Mouse (Mus musculus) embryonic fibroblast, embryonic 13.5 days (primary cell): ENCODE measurements around the gene Nfib.

Experiments
- CTCF ChIP-seq: IDR thresholded peaks from 2 replicates; pipeline ENCODE4 v1.5.1; 2011; ENCODE audit warnings: mild to moderate bottlenecking, control low read depth, low read length, moderate library complexity, borderline replicate concordance; ENCODE audit not compliant: insufficient read depth
- POLR2A ChIP-seq: IDR thresholded peaks from 2 replicates; pipeline ENCODE4 v1.6.1; 2011; ENCODE audit warnings: low read depth, mild to moderate bottlenecking, control low read depth, low read length, moderate library complexity

DNA sequence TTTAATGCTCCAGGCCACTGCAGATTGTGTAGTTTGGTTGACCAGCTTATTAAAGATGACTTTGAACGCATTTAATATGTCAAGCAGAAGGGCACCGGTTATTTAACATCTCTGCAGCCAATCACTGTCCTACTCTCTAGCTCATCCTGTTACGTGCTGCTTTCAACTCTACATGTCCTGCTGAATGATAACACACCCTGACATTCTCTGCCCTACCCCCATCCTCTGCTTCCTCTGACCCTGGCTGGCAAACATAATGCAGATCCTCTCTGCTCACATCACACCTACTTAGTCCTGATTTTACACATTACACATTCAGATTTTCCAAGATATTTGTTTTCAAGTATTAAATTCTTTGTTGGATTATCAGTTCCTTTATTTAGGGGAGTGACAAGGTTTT, 343.3 kb downstream of the Nfib start:
- no peak for TF ChIP-seq CTCF
- TF ChIP-seq POLR2A, result no peak
